Mouse (Mus musculus): Measurements from ENCODE around the gene Ngb.

DNA sequence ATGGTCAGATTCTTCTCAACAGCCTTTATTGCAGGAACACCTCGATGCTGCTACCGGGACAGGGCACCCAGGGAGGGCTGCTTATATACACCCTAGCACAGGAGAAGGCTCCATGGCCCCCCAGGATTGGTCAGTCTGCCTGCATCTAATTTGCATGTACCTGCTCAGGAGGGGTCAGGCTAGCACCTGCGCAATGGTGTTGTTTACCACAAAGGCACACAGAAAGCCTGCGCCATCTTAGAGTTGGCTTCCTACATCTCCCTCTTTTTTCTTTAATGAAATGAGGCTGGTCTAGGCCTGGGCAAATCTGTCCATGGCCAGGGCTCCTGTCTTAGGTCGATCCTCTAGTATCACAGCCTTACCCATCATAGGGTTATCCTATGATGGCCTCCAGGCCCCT, 47.1 kb upstream of the Ngb start:
- no peak for TF ChIP-seq MAFK (IDR thresholded peaks at IDR 0.05; ENCODE audit: insufficient read depth, low read depth, low read length)
- no peak for TF ChIP-seq ZC3H11A (IDR thresholded peaks at IDR 0.05; ENCODE audit: borderline replicate concordance, low read depth, low read length)
- TF ChIP-seq CHD2 (IDR thresholded peaks at IDR 0.05; ENCODE audit: low read depth, low read length) = no peak
